Mouse (Mus musculus) CH12.LX (cell line): ENCODE results near the gene Chrm4. TPM values are rescaled to one million over a fixed set of nuclear protein-coding genes. Genes with fewer than 3 reads are reported as not detected.

ENCODE experiments used
- DNase-seq: peaks from one replicate; pipeline ENCODE4 v3.0.0-alpha.2; 2013; ENCODE audit errors: extremely low read depth
- H3K27ac ChIP-seq: 2 replicates; pipeline ENCODE4 v1.5.1; 2012; ENCODE audit warnings: low read depth, mild to moderate bottlenecking, control low read depth, moderate library complexity; ENCODE audit not compliant: insufficient read depth
- H3K27me3 ChIP-seq: replicated peaks from 2 replicates; pipeline ENCODE3; 2012; ENCODE audit warnings: inconsistent platforms
- H3K36me3 ChIP-seq, 2 experiments: replicated peaks in 1 of 2; 2 replicates each; pipeline versions ENCODE3 to v1.6.1; 2012; ENCODE audit warnings: inconsistent platforms in 1 of 2, low read length in 1 of 2, mild to moderate bottlenecking in 1 of 2, mixed read lengths in 1 of 2, moderate library complexity in 1 of 2; ENCODE audit not compliant: control insufficient read depth in 1 of 2, insufficient read depth in 1 of 2
- H3K4me1 ChIP-seq, 2 experiments: 2 replicates each; pipeline ENCODE4 v1.6.1; 2012; ENCODE audit warnings: inconsistent platforms in 1 of 2, moderate library complexity in 1 of 2; ENCODE audit not compliant: insufficient read depth in 2 of 2, control insufficient read depth in 1 of 2
- H3K4me2 ChIP-seq: 2 replicates; pipeline ENCODE4 v1.6.1; 2012; ENCODE audit warnings: low read depth, mild to moderate bottlenecking, control low read depth; ENCODE audit not compliant: poor library complexity, insufficient read depth, severe bottlenecking
- H3K4me3 ChIP-seq, 3 experiments: fragments of 150-350 bp in 1 of 3; sonication (generic) in 1 of 3; replicated peaks in 1 of 3; 2 replicates each; pipeline versions ENCODE3 to v1.5.1; 2011 to 2012; ENCODE audit warnings: low read depth in 2 of 3, low read length in 2 of 3, mild to moderate bottlenecking in 2 of 3, moderate library complexity in 2 of 3, control low read depth in 1 of 3, improper control_type of control experiment in 1 of 3, inconsistent platforms in 1 of 3, mixed read lengths in 1 of 3; ENCODE audit not compliant: poor library complexity in 1 of 3
- H3K79me2 ChIP-seq: replicated peaks from 2 replicates; pipeline ENCODE4 v1.6.1; 2012; ENCODE audit warnings: mild to moderate bottlenecking, moderate library complexity; ENCODE audit not compliant: control insufficient read depth, poor library complexity, insufficient read depth, severe bottlenecking; ENCODE audit errors: extremely low read depth
- H3K9ac ChIP-seq: 2 replicates; pipeline ENCODE4 v1.6.1; 2012; ENCODE audit warnings: low read depth, mild to moderate bottlenecking, control low read depth, moderate library complexity; ENCODE audit not compliant: insufficient read depth
- H3K9me3 ChIP-seq: replicated peaks from 2 replicates; pipeline ENCODE3; 2012; ENCODE audit warnings: low read length, inconsistent platforms, mixed read lengths
- CTCF ChIP-seq, 2 experiments: IDR thresholded peaks in 1 of 2; conservative IDR thresholded peaks in 1 of 2; 2 replicates each; pipeline ENCODE4 v1.5.1; 2011 to 2012; ENCODE audit warnings: low read depth in 2 of 2, low read length in 2 of 2, improper control_type of control experiment in 1 of 2, inconsistent platforms in 1 of 2, mild to moderate bottlenecking in 1 of 2, moderate library complexity in 1 of 2
- E2F4 ChIP-seq: IDR thresholded peaks from 2 replicates; pipeline ENCODE4 v1.6.1; 2011; ENCODE audit warnings: low read depth, low read length, improper control_type of control experiment; ENCODE audit not compliant: insufficient replicate concordance
- EP300 ChIP-seq: IDR thresholded peaks from 2 replicates; pipeline ENCODE4 v1.6.1; 2011; ENCODE audit warnings: low read length, improper control_type of control experiment
- ETS1 ChIP-seq: conservative IDR thresholded peaks from 2 replicates; pipeline ENCODE4 v1.6.1; 2012; ENCODE audit warnings: low read depth, mild to moderate bottlenecking, inconsistent platforms, low read length, improper control_type of control experiment, moderate library complexity
- IRF4 ChIP-seq: IDR thresholded peaks from 2 replicates; pipeline ENCODE4 v1.6.1; 2014; ENCODE audit warnings: low read depth, mild to moderate bottlenecking, inconsistent platforms, low read length, improper control_type of control experiment
- JUN ChIP-seq: IDR thresholded peaks from 2 replicates; pipeline ENCODE4 v1.6.1; 2011; ENCODE audit warnings: low read depth, mild to moderate bottlenecking, low read length, improper control_type of control experiment, moderate library complexity; ENCODE audit not compliant: insufficient read depth
- MAZ ChIP-seq: IDR thresholded peaks from 2 replicates; pipeline ENCODE4 v1.6.1; 2012; ENCODE audit warnings: low read depth, mild to moderate bottlenecking, inconsistent platforms, low read length, improper control_type of control experiment, moderate library complexity
- MXI1 ChIP-seq: IDR thresholded peaks from 2 replicates; pipeline ENCODE4 v1.6.1; 2011; ENCODE audit warnings: mild to moderate bottlenecking, low read depth, low read length, improper control_type of control experiment
- MYC ChIP-seq: IDR thresholded peaks from 2 replicates; pipeline ENCODE4 v1.6.1; 2011; ENCODE audit warnings: low read depth, mild to moderate bottlenecking, improper control_type of control experiment, low read length
- NELFE ChIP-seq: IDR thresholded peaks from 2 replicates; pipeline ENCODE4 v1.6.1; 2011; ENCODE audit warnings: low read depth, low read length, improper control_type of control experiment
- RAD21 ChIP-seq: IDR thresholded peaks from 2 replicates; pipeline ENCODE4 v1.6.1; 2011; ENCODE audit warnings: low read depth, mild to moderate bottlenecking, low read length, improper control_type of control experiment, moderate library complexity
- RCOR1 ChIP-seq: conservative IDR thresholded peaks from 2 replicates; pipeline ENCODE4 v1.6.1; 2012; ENCODE audit warnings: low read depth, mild to moderate bottlenecking, inconsistent platforms, low read length, improper control_type of control experiment
- SMC3 ChIP-seq: IDR thresholded peaks from 2 replicates; pipeline ENCODE4 v1.6.1; 2011; ENCODE audit warnings: low read depth, low read length, improper control_type of control experiment
- TBP ChIP-seq: conservative IDR thresholded peaks from 2 replicates; pipeline ENCODE4 v1.6.1; 2011; ENCODE audit warnings: low read depth, low read length, improper control_type of control experiment
- TCF12 ChIP-seq: IDR thresholded peaks from 2 replicates; pipeline ENCODE4 v1.6.1; 2014; ENCODE audit warnings: low read depth, mild to moderate bottlenecking, inconsistent platforms, low read length, improper control_type of control experiment
- USF1 ChIP-seq: IDR thresholded peaks from 2 replicates; pipeline ENCODE4 v1.6.1; 2014; ENCODE audit warnings: low read depth, mild to moderate bottlenecking, inconsistent platforms, low read length, improper control_type of control experiment
- ZC3H11A ChIP-seq: IDR thresholded peaks from 2 replicates; pipeline ENCODE4 v1.6.1; 2012; ENCODE audit warnings: low read depth, mild to moderate bottlenecking, inconsistent platforms, low read length, improper control_type of control experiment
- ZKSCAN1 ChIP-seq: IDR thresholded peaks from 2 replicates; pipeline ENCODE4 v1.6.1; 2012; ENCODE audit warnings: low read depth, inconsistent platforms, low read length, improper control_type of control experiment, borderline replicate concordance
- ZNF384 ChIP-seq: IDR thresholded peaks from 2 replicates; pipeline ENCODE4 v1.6.1; 2012; ENCODE audit warnings: low read depth, low read length, improper control_type of control experiment, inconsistent platforms
- dilution Hi-C: fragments of 300-500 bp; cut with MboI; formaldehyde crosslinking; loops from 2 replicates; pipeline ENCODE4 v1.14.3; 2020; ENCODE audit warnings: low sequenced_read_pairs; ENCODE audit not compliant: extremely low pct_unique_long_range_greater_than_20kb, extremely low pct_ligation_motif_present
- in situ Hi-C: fragments of 300-500 bp; cut with MboI; formaldehyde crosslinking; loops from 3 replicates; pipeline ENCODE4 v1.14.3; 2019; ENCODE audit warnings: low sequenced_read_pairs, low pct_ligation_motif_present, low pct_unique_long_range_greater_than_20kb, mixed read lengths
- polyA plus RNA-seq: library from polyadenylated mRNA; unstranded; fragments of >175 nt; gene quantifications from 2 replicates; pipeline ENCODE4 v1.2.1, GENCODE M21; 2012; ENCODE audit warnings: low read depth; ENCODE audit not compliant: insufficient read length
- total RNA-seq, 2 experiments: library from RNA; depleted of rRNA; stranded (reverse); fragments of 300-350 nt in 1 of 2; fragments of >200 nt in 1 of 2; gene quantifications; 2 replicates each; pipeline ENCODE4 v1.2.3; 2012 to 2014

Chrm4 gene
- total and polyA plus RNA-seq, 3 experiments: 10.0 to 15.1 (median 14.4) TPM

DNA sequence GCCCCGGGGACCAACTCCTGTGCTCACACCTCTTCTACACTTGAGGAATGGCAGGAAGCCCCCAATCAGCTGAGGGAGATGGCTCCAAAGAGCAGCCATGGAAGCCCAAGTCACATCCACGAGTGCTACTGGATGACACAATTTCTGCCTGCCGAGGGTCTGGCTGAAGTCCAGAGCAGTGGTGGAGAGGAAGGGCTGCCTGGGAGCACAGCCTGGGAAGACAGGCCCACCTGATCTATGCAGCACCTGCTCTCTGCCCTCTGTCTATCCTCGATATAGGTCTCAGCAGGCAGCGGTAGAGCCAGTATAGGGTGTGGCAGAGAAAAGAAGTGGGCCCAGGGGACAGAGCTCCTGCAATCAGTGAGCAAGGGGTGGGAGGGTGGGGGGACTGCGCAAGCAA, 19.8 kb downstream of the Chrm4 start:
- H3K9me3 ChIP-seq: no peaks in the 10 kb centered on the region
- H3K4me2 ChIP-seq: no peak overlapping the region
- H3K27me3 ChIP-seq: no peaks in the 10 kb centered on the region
- H3K4me1 ChIP-seq: peaks cover 32 to 71% of the 10 kb centered on the region in 2 experiments
- in situ Hi-C loops (no loop called here), dilution Hi-C loops (no loop called here)
- no peak overlapping the region for H3K4me3 ChIP-seq
- H3K36me3 ChIP-seq: peaks cover 16 to 59% of the 10 kb centered on the region in 2 experiments
- H3K9ac ChIP-seq: no peak overlapping the region
- TF ChIP-seq RCOR1: no peak
- TF ChIP-seq ZNF384: no peak
- no peak for TF ChIP-seq MYC
- TF ChIP-seq ZC3H11A: no peak
- TF ChIP-seq IRF4: no peak
- no peak for TF ChIP-seq TBP
- TF ChIP-seq ETS1: no peak
- no peak for TF ChIP-seq USF1
- TF ChIP-seq JUN: no peak
- TF ChIP-seq MXI1: no peak
- TF ChIP-seq RAD21: no peak
- TF ChIP-seq TCF12: no peak
- no peak for TF ChIP-seq EP300
- TF ChIP-seq ZKSCAN1: no peak
- TF ChIP-seq CTCF (conservative IDR thresholded peaks at IDR 0.05 in 1 of 2, IDR thresholded peaks at IDR 0.05 in 1 of 2; ENCODE audit: low read depth in 2 of 2, low read length in 2 of 2): no peak
- TF ChIP-seq, all 38 proteins: peak for 0
- H3K79me2 ChIP-seq: peaks cover 16% of the 10 kb centered on the region
- H3K27ac ChIP-seq: no peak overlapping the region
- no peak for DNase-seq

DNA sequence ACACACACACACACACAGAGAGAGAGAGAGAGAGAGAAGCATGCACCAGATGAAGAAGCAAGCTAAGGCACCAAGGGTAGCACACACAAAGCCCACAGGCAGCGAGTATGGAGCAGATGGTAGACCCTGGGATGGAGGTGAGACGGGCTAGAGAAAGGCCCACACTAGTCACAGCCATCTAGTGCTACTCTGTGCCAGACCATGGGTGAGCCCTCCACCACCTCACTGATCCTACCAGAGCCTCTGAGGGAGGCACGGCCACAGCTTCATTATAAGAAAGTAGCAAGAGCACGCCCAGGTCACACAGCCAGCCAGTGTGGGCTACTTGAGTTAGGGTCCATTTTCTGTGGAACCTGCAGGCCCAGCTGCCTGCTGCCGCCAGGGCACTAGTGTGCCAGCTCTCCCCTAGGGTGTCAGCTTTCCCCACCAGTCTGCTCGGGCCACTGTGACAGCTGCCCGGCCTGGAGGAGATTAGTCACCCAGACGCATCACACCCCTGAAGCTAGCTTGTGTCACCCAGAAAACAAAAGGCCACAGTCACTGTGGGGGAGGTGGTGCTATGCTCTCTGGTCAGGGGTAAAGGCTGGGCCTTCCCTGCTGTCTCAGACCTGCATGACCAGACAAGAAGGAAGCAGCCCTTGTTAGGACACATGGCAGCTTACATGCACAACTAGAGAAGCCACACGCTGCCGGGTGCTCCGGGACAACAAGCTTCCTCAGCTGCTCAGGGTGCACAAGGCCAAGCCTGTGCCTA, 20.5 kb downstream of the Chrm4 start:
- Histone ChIP-seq H3K27me3 (no peaks in the 10 kb centered on the region), H3K4me2 (no peak overlapping the region; the same call in 1 of the 2 replicates)
- in situ Hi-C loops: no loop called here
- TF ChIP-seq TCF12 (no peak), ETS1 (no peak), NELFE (no peak), MAZ (no peak), E2F4 (no peak), SMC3 (no peak)
- TF ChIP-seq, all 38 proteins: peak for 0
- no peaks in the 10 kb centered on the region for H3K9me3 ChIP-seq
- H3K4me1 ChIP-seq: peaks cover 32 to 75% of the 10 kb centered on the region in 2 experiments
- DNase-seq: no peak
- H3K36me3 ChIP-seq: peaks cover 11 to 52% of the 10 kb centered on the region in 2 experiments
- peak overlapping the region in 2 of 3 experiments; percentile 16 to 17 for H3K4me3 ChIP-seq
- peaks cover 16% of the 10 kb centered on the region for H3K79me2 ChIP-seq
- H3K27ac ChIP-seq: peak overlapping the region; percentile 3; the same call in 1 of the 2 replicates
- dilution Hi-C loops: no loop called here
- no peak overlapping the region for H3K9ac ChIP-seq
